Mouse (Mus musculus) monocyte, adult 2 months (primary cell): Measurements from ENCODE around the gene Mios.

Experiments
- DNase-seq, 2 experiments: peaks; one replicate each; pipeline ENCODE4 v3.0.0; 2022; ENCODE audit warnings: low spot score in 2 of 2, low read depth in 1 of 2

The Mios gene

GRCm38 (mm10) chr6:8209047-8209865 lies at the start of gene Mios:
Gene Mios (plus strand): TSS chr6:8209222.
- peak; percentile 58 to 72 for DNase-seq

GRCm38 (mm10) chr6:8160001-8160400 lies 49.0 kb upstream of the Mios start:
- DNase-seq = no peak

GRCm38 (mm10) chr6:8164741-8165140 lies 44.3 kb upstream of the Mios start:
- DNase-seq = no peak

- DNase-seq = no peak
These were observed 36.9 kb upstream of the Mios start for GRCm38 (mm10) chr6:8172101-8172500.

- no peak for DNase-seq
These were observed 35.0 kb upstream of the Mios start for GRCm38 (mm10) chr6:8174062-8174461.

GRCm38 (mm10) chr6:8175346-8175745 lies 33.7 kb upstream of the Mios start:
- DNase-seq = no peak

GRCm38 (mm10) chr6:8176116-8176515 lies 32.9 kb upstream of the Mios start:
- no peak for DNase-seq

- no peak for DNase-seq
These were observed 30.6 kb upstream of the Mios start for GRCm38 (mm10) chr6:8178397-8178941.

GRCm38 (mm10) chr6:8188599-8189233 lies 20.3 kb upstream of the Mios start:
- no peak for DNase-seq

GRCm38 (mm10) chr6:8189917-8190316 lies 19.1 kb upstream of the Mios start:
- DNase-seq = no peak

- no peak for DNase-seq
These were observed 16.5 kb upstream of the Mios start, which contains the start of gene Col28a1 for GRCm38 (mm10) chr6:8192517-8192916. Gene Col28a1 (minus strand): TSS chr6:8192617.

- no peak for DNase-seq
These were observed 804 bp downstream of the Mios start for GRCm38 (mm10) chr6:8209866-8210186.

GRCm38 (mm10) chr6:8210661-8211060 lies 1.6 kb downstream of the Mios start:
- DNase-seq = no peak

GRCm38 (mm10) chr6:8227035-8227434 lies 18.0 kb downstream of the Mios start:
- no peak for DNase-seq

GRCm38 (mm10) chr6:8228596-8228995 lies 19.6 kb downstream of the Mios start:
- no peak for DNase-seq

GRCm38 (mm10) chr6:8258316-8258715 lies 49.3 kb downstream of the Mios start:
- no peak for DNase-seq

GRCm38 (mm10) chr6:8259004-8259666 lies 50.1 kb downstream of the Mios start, which contains the start of the genes Rpa3, Umad1 and Gm45062:
Gene Rpa3 (minus strand): TSS chr6:8259173.
Gene Umad1 (plus strand): TSS chr6:8259288.
Gene Gm45062 (plus strand): TSS chr6:8259450.
- DNase-seq = peak; percentile 93

GRCm38 (mm10) chr6:8259667-8260044 lies 50.6 kb downstream of the Mios start:
- DNase-seq = no peak

GRCm38 (mm10) chr6:8271047-8271446 lies 62.0 kb downstream of the Mios start:
- no peak for DNase-seq

GRCm38 (mm10) chr6:8274387-8275054 lies 65.5 kb downstream of the Mios start:
- no peak for DNase-seq

GRCm38 (mm10) chr6:8275098-8275497 lies 66.1 kb downstream of the Mios start:
- no peak for DNase-seq
